Mouse (Mus musculus) brown adipose tissue, adult 24 weeks (tissue): Measurements from ENCODE around the gene Slc9a5. TPM values are rescaled to one million over a fixed set of nuclear protein-coding genes. Genes with fewer than 3 reads are reported as not detected.

Experiments used
- H3K27ac ChIP-seq: fragments of 200-500 bp; replicated peaks from 2 replicates; pipeline ENCODE4 v1.5.1; 2012; ENCODE audit warnings: low read depth, mild to moderate bottlenecking, low read length
- H3K4me1 ChIP-seq: fragments of 200-500 bp; 2 replicates; pipeline ENCODE4 v1.6.1; 2012; ENCODE audit warnings: low read length, mixed read lengths; ENCODE audit not compliant: control insufficient read depth, insufficient read depth, insufficient read length
- H3K4me3 ChIP-seq: fragments of 200-500 bp; 2 replicates; pipeline ENCODE4 v1.5.1; 2012; ENCODE audit warnings: low read depth, mild to moderate bottlenecking, low read length, moderate library complexity; ENCODE audit not compliant: insufficient read depth
- polyA plus RNA-seq: library from polyadenylated mRNA; stranded (reverse); fragments of >200 nt; gene quantifications from 2 replicates; pipeline ENCODE4 v1.2.4, GENCODE M21; 2012; ENCODE audit not compliant: missing spikeins, insufficient read depth, insufficient read length

The Slc9a5 gene
- 0.24 TPM in 1 of 2 replicates, not detected in the other for polyA plus RNA-seq

DNA sequence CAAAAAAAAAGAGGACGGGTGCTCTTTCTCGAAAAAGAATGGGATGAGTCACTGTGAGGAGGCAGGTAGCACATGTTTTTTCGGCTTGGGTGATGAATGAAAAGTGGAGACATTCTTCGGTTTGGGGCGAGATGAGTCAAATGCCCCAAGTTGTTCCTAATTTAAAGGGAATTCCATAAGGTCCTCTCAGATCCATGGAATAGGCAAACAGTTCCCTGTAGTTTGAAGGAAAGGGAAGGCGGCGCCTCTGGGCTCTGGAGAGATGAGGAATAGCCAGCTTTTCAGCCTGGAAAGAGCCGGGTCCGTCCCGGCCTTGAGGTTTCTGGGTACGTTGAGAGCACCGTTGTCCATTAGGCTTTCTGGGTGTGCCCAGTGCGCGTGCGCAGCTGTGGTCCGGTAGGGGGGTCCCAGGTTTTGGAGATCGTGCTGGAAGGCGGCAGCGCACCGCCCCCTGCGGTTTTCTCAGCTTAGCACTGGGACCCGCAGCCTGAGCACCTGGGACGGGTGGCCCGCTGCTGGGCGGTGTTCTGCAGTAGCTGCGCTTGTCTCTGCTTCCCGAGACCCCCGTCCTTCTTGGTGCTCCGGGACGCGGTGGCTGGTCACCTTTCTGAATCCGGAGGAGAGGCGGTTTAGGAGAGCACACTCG, at the start of gene Slc9a5:
TSS of gene Slc9a5 (plus strand) at position 394 of the 646 bp plus-strand sequence.
- H3K4me1 ChIP-seq = peaks cover 16% of the 10 kb centered on the region
- H3K4me3 ChIP-seq = peak within 1 kb of the TSS; percentile 81
- peak within 1 kb of the TSS; percentile 76 for H3K27ac ChIP-seq

DNA sequence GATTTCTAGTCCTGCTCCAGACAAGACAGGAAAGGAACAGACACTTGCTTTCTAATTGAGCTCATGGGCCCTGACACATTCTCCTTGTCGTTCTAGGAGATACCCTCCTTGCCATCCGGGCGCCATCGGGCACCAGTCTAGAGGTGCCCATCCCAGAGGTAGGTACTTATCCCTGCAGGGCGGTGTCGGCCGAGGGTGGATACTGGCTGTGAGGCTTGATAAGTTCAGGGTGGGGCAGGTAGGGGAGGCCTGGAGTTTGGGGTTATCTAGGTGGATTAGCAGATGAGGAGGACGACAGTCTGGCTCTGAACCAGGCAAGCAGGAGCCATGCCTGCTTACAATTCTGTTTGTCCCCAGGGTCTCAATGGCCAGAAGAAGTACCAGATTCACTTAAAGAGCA, 48.7 kb upstream of the Slc9a5 start:
- H3K27ac ChIP-seq = no peak overlapping the region
- peaks cover 5% of the 10 kb centered on the region; the same call in 1 of the 2 replicates for H3K4me1 ChIP-seq
- no peak overlapping the region for H3K4me3 ChIP-seq

DNA sequence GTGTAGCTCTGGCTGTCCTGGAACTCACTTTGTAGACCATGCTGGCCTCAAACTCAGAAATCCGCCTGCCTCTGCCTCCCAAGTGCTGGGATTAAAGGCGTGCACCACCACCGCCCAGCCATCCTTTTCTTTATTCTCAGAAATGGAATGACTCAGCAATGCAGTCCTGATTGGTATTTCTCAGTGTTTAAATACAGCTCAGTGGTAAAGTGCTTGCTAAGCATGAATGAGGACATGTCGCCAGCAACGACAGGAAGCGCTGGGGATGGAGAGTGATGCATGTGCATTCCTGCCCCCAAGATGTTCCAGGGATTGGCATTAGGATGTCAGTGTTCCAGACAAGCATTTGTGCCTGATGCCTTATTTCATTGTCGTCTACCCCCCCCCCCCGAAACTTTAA, 45.2 kb upstream of the Slc9a5 start:
- Histone ChIP-seq H3K27ac (no peak overlapping the region), H3K4me3 (no peak overlapping the region), H3K4me1 (peaks cover 8% of the 10 kb centered on the region; the same call in 1 of the 2 replicates)

DNA sequence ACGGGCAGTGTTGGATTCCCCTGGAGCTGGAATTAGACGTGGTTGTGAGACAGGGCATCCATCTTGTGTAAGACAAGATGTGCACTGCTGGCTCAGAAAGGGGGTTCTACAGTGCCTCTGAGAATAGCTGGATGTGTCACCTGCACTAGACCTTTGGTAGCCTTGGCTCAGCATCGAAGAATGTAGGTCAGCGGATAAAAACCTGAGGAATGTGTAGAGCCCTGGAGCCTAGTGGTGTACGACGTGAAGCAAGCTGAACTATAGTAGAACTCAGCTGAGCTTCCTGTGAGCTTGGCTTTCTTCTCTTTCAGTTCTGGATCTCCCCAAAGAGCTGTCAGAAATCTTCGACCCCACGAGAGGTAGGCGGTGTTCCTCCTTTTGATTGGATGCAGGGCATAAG, 44.8 kb upstream of the Slc9a5 start:
- Histone ChIP-seq H3K27ac (no peak overlapping the region), H3K4me3 (no peak overlapping the region), H3K4me1 (peaks cover 5% of the 10 kb centered on the region; the same call in 1 of the 2 replicates)

DNA sequence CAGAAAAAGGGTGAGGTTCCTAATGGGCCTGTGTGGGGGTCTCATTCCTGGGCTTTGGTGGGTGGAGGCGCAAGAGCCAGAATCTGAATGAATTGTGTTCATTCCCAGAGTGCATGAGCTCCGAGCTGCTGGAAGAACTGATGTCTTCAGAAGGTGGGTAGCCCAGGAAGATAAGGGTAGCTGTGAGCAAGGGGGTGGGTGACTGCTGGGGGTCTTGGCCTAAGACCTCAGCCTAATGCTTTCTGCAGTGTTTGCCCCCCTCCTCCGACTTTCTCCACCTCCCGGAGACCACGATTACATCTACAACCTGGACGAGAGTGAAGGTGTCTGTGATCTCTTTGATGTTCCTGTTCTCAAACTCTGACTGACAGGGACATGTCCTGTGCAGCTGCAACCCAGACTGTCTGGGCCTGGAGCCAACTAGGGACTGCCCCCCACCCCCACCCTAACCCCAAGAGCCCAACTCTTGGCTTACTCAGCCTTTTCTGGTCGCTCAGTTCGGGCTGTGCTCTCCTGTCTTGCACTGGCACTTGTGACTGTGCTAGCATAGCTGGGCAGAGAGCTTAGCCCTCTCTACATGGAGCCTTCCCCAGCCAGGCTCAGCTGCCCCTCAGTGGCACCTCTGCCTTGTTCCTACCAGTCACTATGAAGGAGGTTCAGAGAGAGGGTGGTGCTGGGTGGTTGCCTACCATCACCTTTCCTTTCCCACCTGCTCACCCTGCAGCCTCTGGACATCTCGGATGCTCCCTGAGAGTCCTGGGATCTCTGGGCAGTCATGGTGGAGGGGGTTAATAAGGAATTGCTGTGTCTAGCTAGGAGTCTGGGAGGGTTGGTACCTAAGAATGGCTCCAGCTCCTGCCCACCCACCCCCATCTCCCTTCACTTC, 44.1 kb upstream of the Slc9a5 start:
- Histone ChIP-seq H3K4me3 (no peak overlapping the region), H3K27ac (no peak overlapping the region), H3K4me1 (peaks cover 5% of the 10 kb centered on the region; the same call in 1 of the 2 replicates)

DNA sequence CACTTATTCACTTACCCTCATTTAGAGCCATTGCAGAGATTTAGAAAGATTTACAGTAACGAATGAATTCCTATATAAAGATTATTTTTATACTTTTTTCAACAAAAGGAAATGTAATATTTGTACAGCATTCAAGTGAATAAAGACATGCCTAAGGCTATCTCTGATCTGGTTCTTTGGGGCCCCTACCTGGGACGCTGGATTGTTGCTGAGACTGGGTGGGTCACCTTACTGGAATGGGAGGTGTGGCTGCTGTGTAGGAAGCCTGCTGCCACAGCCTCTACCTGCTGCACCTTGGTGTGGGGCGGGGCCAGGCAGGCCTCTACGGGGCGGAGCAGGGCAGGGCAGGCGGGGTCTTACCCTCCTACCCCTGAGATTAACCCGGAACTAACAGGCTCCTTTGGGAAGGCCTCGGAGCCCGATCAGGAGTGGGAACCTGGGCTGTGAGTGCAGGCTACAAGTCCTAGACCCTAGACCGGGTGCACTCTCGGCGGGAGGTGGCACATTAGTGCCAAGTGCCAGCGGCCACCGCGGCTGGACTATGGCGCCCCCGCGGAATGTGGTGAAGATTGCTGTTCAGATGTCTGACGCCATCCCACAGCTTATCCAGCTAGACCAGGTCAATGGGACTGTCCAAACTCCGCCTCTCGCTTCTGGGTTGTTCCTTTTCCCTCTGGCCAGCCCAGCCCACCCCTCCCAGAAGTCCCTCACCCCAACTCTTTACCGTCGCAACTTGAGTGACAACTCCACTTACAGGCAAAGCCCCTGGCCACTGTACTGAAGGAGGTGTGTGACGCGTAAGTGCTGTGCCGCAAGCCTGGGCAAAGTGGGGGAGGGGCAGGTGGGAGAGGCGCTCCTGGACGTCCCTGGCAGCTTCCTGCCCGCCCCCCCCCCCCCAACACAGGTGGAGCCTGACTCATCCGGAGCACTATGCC, 43.2 kb upstream of the Slc9a5 start, which contains the start of gene Elmo3:
TSS of gene Elmo3 (plus strand) at position 391 of the 935 bp plus-strand sequence.
- Histone ChIP-seq H3K27ac (0 out of 2 replicates have a peak within 1 kb of the TSS, but pooled peaks have one; percentile 18), H3K4me3 (peak within 1 kb of the TSS; percentile 46), H3K4me1 (peaks cover 5% of the 10 kb centered on the region; the same call in 1 of the 2 replicates)

DNA sequence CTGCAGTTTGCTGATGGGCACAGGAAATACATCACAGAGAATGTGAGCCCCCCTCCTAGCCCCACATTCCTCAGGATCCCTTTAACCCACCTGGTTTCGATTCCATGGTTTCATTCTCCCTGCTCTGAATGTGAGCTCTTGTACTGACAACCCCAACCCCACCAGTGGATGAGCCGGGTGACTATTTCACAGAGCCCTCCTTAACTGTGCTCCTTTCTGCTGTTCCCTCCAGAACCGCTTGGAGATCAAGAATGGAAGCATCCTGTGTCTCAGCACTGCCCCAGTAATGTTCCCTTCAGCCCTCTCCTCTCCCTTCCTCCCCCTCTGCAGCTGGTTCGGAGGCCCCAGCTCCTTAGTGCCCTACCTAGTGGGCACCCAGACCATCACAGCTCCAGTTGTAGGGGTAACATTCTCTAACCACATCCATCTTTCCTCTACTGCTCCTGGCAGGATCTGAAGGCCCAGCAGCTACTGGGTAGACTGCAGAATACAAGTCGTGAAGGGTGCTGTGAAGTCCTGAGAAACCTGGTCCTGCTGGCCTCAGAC, 42.4 kb upstream of the Slc9a5 start:
- Histone ChIP-seq H3K27ac (no peak overlapping the region), H3K4me3 (no peak overlapping the region), H3K4me1 (peaks cover 5% of the 10 kb centered on the region; the same call in 1 of the 2 replicates)

DNA sequence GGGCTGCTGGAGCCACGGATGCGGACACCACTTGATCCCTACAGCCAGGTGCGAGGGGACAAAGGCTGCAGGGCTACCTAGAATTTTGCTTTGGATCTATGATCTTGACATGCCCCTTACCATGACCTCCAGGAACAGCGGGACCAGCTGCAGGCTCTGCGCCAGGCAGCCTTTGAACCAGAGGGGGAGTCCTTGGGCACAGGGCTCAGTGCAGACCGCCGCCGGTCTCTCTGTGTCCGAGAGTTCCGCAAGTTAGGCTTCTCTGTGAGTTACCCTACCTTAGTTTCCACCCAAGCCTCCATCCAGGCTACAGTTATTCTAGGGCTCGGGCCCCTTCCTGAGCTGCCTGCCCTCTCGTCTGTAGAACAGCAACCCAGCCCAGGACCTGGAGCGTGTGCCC, 41.0 kb upstream of the Slc9a5 start:
- Histone ChIP-seq H3K4me1 (peaks cover 5% of the 10 kb centered on the region; the same call in 1 of the 2 replicates), H3K27ac (no peak overlapping the region), H3K4me3 (no peak overlapping the region)

DNA sequence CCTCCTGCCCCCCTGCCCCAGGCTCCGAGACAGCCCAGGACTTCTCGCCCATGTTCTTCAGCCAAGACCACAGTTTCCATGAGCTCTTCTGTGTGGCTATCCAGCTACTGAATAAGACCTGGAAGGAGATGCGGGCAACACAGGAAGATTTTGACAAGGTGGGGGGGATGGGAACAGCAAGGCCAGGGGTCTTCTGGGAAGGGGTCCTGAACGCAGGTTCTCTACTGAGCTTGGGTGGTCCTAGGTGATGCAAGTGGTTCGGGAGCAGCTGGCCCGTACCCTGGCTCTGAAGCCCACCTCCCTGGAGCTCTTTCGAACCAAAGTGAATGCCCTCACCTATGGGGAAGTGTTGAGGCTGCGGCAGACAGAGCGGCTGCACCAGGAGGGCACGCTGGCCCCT, 40.2 kb upstream of the Slc9a5 start:
- Histone ChIP-seq H3K27ac (no peak overlapping the region), H3K4me1 (peaks cover 5% of the 10 kb centered on the region; the same call in 1 of the 2 replicates)

DNA sequence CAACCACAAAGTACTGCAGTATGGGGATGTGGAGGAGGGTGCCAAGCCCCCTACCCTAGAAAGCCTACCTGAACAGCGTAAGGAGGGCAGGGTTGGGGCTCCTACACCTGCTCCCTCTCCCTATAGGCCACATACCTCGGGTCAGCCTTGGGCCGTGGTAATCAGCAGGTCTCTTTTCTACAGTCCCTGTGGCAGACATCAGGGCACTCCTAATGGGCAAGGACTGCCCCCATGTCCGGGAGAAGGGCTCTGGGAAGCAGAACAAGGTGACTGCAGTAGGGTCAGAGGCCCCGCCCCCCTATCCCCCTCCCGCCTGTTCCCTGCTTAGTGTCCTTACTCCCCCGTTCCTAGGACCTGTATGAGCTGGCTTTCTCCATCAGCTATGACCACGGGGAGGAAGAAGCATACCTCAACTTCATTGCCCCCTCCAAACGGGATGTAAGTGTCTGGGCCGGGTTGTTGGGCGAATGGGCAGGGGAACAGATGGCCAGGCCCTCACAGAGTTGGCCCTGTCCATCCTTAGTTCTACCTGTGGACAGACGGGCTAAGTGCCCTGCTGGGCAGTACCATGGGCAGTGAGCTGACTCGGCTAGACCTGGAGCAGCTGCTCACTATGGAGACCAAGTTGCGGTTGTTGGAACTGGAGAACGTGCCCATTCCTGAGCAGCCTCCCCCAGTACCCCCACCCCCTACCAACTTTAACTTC, 39.3 kb upstream of the Slc9a5 start:
- no peak overlapping the region for H3K4me3 ChIP-seq

More for the DNA sequence above, 40.2 kb upstream of the Slc9a5 start:
- H3K4me3 ChIP-seq = no peak overlapping the region

DNA sequence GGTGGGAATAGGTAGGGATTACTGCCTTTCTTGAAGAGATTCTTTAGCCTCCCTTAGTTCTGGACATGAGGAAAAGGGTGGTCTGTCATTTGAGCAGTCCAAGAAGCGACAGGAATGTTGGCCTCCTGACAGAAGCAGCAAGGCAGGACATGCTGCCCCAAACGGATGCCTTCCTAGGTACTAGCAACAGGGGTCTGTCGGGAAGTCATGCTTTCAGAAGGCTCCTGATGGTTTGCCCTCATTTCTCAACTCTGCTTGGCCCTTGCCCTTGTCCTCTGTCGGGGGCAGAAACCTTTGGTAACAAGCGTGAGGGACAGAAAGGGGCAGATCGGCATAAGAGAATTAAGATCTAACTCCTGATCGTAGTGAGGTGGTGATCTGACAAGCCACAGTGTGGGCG, 38.5 kb upstream of the Slc9a5 start:
- H3K27ac ChIP-seq = no peak overlapping the region
- H3K4me3 ChIP-seq = no peak overlapping the region
- H3K4me1 ChIP-seq = peaks cover 3% of the 10 kb centered on the region; the same call in 1 of the 2 replicates

More for the DNA sequence above, 39.3 kb upstream of the Slc9a5 start:
- H3K27ac ChIP-seq = no peak overlapping the region
- H3K4me1 ChIP-seq = peaks cover 5% of the 10 kb centered on the region; the same call in 1 of the 2 replicates

DNA sequence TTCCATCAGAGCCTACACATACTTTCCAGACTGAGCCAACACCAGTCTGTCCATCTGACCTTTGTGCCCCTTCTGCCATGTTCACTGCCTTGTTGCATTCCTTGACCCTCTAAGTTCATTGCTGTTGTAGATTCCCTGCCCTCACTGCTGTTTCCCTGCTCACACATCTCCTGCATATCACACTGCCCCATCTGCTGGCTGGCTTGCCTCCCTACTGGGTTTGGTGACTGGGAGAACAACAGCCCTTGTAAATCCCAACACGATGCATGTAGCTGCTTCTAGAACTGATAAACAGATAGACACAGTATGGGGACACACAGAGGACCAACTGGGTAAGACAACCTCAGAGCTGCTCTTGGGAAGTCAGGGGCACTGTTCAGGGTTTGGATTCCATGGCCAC, 36.9 kb upstream of the Slc9a5 start:
- Histone ChIP-seq H3K4me1 (no peaks in the 10 kb centered on the region), H3K27ac (no peak overlapping the region)

DNA sequence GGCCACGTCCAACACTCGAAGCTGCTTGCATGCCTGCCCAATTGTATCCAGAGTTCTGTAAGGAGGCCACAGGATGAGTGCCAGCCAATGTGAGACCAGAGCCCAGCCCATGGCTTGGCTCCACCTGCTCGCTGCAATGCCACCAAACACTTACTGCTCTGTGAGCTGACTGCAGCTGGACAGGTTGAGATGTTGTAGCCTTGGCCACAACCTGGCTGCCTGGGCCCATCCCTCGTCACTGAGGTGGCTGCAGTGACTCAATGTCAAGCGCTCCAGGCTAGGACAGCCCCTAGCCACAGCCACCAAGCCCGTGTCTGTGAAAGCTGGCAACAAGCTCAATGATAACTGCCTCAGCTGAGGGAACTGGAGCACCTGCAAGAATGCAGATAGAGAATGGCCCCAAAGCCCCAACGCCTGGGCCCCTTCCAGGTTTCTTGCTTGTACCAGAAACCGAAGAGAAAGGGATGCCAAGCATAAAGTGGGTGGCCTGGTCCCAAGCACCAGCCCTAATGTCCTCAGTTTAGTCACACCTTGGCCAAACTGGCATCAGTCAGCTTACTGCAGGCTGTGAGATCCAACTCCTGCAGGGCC, 35.7 kb upstream of the Slc9a5 start:
- Histone ChIP-seq H3K27ac (no peak overlapping the region), H3K4me1 (no peaks in the 10 kb centered on the region)

More for the DNA sequence above, 36.9 kb upstream of the Slc9a5 start:
- no peak overlapping the region for H3K4me3 ChIP-seq

More for the DNA sequence above, 35.7 kb upstream of the Slc9a5 start:
- no peak overlapping the region for H3K4me3 ChIP-seq
